Mouse (Mus musculus): ENCODE measurements around the gene Scfd2.

- TF ChIP-seq CTCF (IDR thresholded peaks at IDR 0.05; ENCODE audit: low read depth, low read length) (no peak), POLR2A (IDR thresholded peaks at IDR 0.05; ENCODE audit: borderline replicate concordance, low read depth, low read length) (no peak)
These were observed 170.0 kb downstream of the Scfd2 start for GRCm38 (mm10) chr5:74361531-74361930.
